Mouse (Mus musculus): ENCODE results near the gene Hsd17b10.

DNA sequence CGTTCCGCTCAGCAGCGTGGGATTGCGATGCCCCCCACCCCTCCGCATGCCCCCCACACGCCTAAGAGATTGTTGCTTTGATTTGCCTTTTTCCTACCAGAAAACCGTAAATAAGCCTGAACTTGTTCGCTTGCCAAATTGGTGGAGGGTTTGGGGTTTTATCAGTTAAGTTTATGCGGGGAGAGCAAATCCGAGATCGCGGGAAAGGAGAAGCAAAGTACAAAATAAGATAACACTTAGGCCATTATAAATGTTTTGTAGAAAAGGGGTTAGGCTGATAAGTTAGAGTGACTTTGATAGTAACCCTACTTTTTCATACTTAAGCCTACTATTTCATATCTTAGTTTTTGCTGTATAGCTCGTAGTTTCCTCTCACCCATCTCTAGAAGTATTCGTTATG is 15.5 kb downstream of the Hsd17b10 start:
- TF ChIP-seq POLR2A (IDR thresholded peaks at IDR 0.05; ENCODE audit: insufficient read length, low read depth) (no peak), MAX (IDR thresholded peaks at IDR 0.05; ENCODE audit: low read depth) (no peak), POLR2AphosphoS2 (IDR thresholded peaks at IDR 0.05; ENCODE audit: insufficient read length, low read depth) (no peak), MYOD1 (IDR thresholded peaks at IDR 0.05; ENCODE audit: control insufficient read depth in 1 of 3, insufficient read length in 2 of 3, low read depth in 2 of 3) (no peak), REST (IDR thresholded peaks at IDR 0.05; ENCODE audit: insufficient read depth, insufficient read length) (no peak), MYOG (IDR thresholded peaks at IDR 0.05; ENCODE audit: control insufficient read depth in 1 of 3, insufficient read depth in 1 of 3, insufficient read length in 2 of 3, low read depth in 2 of 3) (no peak), USF1 (IDR thresholded peaks at IDR 0.05; ENCODE audit: low read depth) (no peak)
